Mouse (Mus musculus) forelimb bud, embryonic 11.5 days (tissue): ENCODE measurements around the gene Ahr.

Experiments
- DNase-seq: peaks from one replicate; pipeline ENCODE4 v3.0.0-alpha.2; 2012; ENCODE audit warnings: low read depth, low spot score

The Ahr gene

GRCm38 (mm10) chr12:35503586-35503985 lies 31.3 kb downstream of the Ahr start:
- no peak for DNase-seq

- no peak for DNase-seq
Measured at GRCm38 (mm10) chr12:35501476-35501875, 33.4 kb downstream of the Ahr start.

GRCm38 (mm10) chr12:35495195-35495594 lies 39.6 kb downstream of the Ahr start:
- DNase-seq, result peak; percentile 35

GRCm38 (mm10) chr12:35480764-35481163 lies 54.1 kb downstream of the Ahr start:
- no peak for DNase-seq

GRCm38 (mm10) chr12:35478906-35479305 lies 55.9 kb downstream of the Ahr start:
- DNase-seq, result no peak

GRCm38 (mm10) chr12:35463457-35463856 lies 71.4 kb downstream of the Ahr start:
- DNase-seq, result no peak

- no peak for DNase-seq
Measured at GRCm38 (mm10) chr12:35462667-35463066, 72.2 kb downstream of the Ahr start.

GRCm38 (mm10) chr12:35459662-35460061 lies 75.2 kb downstream of the Ahr start:
- DNase-seq, result no peak
